Mouse (Mus musculus): ENCODE measurements around the gene Psma5. TPM values are rescaled to one million over a fixed set of nuclear protein-coding genes. Genes with fewer than 3 reads are reported as not detected.

The Psma5 gene
- polyA plus RNA-seq, 1 experiment from 2014 or later = 368 TPM

DNA sequence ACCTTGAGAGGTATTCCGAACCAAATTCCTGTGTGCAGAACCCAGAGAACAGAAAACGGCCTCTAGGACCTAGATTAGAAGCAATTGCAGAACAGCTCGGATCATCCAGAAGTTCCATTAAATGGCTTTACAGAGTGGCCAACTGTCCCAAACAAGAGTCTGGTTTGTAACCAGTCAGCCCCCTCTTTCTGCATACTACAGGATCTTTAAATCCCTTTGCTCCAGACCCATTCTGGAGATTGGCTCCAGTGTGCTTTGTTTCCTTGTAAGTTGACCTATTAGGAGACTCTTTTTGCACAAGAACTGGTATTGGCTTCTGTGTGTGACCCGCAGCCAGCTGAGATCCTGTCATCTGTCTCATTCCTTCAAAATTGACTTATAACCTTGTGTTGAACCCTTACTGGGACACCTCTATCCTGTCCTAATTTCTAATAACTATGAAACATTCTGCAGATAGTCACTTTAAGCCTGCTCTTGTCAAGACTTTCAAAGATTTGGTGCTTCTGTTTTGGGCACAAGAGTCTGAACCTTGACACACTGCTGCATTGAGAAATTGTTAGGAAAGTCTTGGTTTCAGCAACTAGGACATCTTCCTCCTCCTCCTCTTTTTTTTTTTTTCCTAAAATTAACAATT, 28.5 kb downstream of the Psma5 start:
- peaks cover 65% of the 10 kb centered on the region for H3K4me1 ChIP-seq
- WGBS = 52% methylated on average over 4 of the region's 4 CpGs

DNA sequence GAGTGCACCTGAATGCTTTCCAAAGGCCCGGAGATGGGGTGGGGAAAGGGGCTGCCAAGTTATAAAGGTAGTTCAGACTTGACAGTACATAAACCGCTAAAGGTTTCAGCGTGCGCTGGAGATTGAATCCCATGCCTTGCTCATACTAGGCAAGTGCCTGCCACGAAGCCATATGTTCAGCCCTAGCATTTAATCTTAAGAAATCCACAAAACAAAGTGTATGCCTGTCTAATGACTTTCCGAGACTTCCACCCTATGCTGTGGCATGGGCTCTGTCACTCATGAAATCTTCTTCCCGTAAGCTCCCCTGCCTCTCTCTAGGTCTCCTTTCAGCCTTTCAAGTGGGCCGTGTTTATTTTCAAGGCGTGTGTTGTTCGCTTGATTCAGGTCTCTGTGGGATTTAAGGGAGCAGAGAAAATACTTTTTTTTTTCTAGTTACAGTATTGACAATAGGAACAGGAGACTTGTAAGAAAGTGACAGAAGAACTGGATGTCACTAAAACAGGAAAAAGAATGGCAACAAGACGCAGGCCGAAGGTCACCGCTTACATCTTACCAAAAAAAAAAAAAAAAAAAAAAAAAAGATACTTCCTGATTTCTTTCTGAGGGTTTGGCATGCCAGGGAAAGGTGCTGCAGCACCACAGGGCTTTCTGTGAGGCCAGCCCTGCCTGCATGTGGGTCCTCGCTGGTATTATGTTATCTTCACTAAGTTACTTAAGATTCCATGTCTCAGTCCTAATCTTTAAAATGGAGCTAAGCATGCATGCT, 30.1 kb downstream of the Psma5 start:
- Histone ChIP-seq H3K36me3 (replicated peaks) (no peaks in the 10 kb centered on the region), H3K27me3 (replicated peaks; ENCODE audit: low read depth, poor library complexity, severe bottlenecking) (peaks cover 5% of the 10 kb centered on the region; the same call in 1 of the 2 replicates), H3K4me1 (peaks cover 74% of the 10 kb centered on the region), H3K4me3 (peak overlapping the region; percentile 30; the same call in 1 of the 2 replicates), H3K27ac (replicated peaks) (no peak overlapping the region), H3K9me3 (no peaks in the 10 kb centered on the region)
- WGBS = 57% methylated on average over 14 of the region's 14 CpGs
- no peak for DNase-seq (ENCODE audit: low spot score)

More for the DNA sequence above, 28.5 kb downstream of the Psma5 start:
- peak overlapping the region; percentile 90 for H3K4me3 ChIP-seq
- peaks cover 5% of the 10 kb centered on the region; the same call in 1 of the 2 replicates for H3K27me3 ChIP-seq (replicated peaks; ENCODE audit: low read depth, poor library complexity, severe bottlenecking)
- no peak overlapping the region for H3K27ac ChIP-seq (replicated peaks)
- DNase-seq (ENCODE audit: low spot score) = no peak
- H3K9me3 ChIP-seq = no peaks in the 10 kb centered on the region
- peaks cover 6% of the 10 kb centered on the region for H3K36me3 ChIP-seq (replicated peaks)

DNA sequence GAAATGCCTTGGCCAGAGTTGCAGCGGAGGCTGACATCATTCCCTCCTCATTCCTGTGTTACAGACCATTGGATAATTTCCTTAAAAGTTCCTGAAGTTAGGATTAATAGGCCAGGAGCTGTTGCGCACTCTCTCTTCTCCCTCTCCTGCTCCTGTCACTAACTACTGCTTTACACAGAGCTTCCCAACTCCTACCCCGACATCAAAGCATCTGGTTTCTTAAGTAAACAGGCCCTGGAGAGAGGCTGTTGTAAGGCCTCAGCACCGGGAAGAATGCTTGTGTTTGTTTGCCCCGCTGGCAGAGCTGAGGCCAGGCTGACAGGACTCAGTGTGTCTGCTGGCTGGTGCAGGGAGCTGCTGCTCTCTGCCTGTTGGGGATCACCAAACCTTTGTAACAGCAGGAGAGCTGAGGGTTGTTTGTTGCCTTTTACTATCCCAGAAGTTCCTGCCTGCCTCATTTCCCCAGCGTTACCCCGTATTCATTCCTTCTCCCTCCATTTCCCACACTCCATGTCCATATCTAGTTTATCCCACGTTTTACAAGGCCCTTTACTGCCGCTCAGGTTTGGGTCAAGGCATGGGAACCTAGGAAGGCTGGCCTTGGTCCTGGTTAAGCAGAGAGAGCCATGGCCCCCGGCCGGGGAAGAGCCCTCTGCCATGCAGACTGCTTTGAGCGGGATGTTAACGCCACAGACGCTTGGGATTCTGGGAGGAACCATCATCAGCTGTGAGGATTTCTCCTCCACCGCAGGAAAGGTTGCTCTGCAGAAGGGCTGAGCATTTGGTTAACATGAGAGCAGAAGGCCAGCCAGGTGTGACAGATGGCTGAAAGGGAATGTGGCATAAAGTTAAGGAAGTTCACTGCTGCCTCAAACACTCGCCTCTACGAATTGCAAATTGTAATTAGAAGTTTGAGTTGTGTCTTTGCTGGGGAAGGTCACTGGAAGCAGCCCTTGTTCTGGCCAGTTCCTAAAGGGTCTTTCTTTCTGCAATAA, 31.4 kb downstream of the Psma5 start:
- peak; percentile 52 for DNase-seq (ENCODE audit: low spot score)
- Histone ChIP-seq H3K9me3 (no peaks in the 10 kb centered on the region), H3K4me1 (peaks cover 67% of the 10 kb centered on the region), H3K36me3 (replicated peaks) (no peaks in the 10 kb centered on the region), H3K27ac (replicated peaks) (peak overlapping the region; percentile 63), H3K4me3 (peak overlapping the region; percentile 30), H3K27me3 (replicated peaks; ENCODE audit: low read depth, poor library complexity, severe bottlenecking) (peaks cover 5% of the 10 kb centered on the region; the same call in 1 of the 2 replicates)
- 14% methylated on average over 17 of the region's 17 CpGs for WGBS

DNA sequence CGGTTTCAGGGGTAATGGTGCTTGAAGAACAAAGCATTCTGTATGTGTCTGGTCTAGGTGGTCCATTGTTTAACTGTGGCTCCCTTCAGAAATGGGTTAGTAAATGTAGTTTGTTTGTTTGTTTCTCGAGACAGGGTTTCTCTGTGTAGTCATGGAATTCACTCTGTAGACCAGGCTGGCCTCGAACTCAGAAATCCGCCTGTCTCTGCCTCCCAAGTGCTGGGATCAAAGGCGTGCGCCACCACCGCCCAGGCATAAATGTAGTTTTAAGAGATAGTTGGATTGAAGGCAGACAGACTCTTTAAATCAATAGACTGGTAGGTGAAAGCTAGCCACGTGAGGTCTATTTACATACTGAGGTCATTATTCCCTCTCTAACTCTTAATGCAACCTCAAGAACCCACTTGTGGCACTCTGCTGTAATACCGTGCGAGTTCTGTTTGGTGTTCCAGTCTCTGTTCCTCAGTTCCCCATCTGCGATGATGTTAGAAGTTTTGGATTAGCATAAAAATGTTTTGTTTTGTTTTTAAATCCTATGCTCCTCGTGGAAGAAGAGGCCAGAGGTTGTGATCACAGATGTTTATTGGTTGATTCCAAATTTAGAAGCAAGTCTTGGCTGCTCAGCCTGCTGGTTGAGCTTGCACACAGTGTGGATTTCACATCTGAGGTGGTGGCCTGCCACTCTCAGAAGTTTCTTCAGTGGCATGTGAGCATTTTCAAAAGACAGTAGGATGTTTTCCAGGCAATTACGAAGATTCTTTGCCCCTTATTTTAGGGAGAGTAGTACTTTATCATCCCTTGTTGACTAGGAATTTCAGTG, 32.8 kb downstream of the Psma5 start:
- Histone ChIP-seq H3K36me3 (replicated peaks) (no peaks in the 10 kb centered on the region), H3K27ac (replicated peaks) (no peak overlapping the region), H3K9me3 (no peaks in the 10 kb centered on the region), H3K4me1 (peaks cover 60% of the 10 kb centered on the region), H3K4me3 (no peak overlapping the region), H3K27me3 (replicated peaks; ENCODE audit: low read depth, poor library complexity, severe bottlenecking) (peaks cover 5% of the 10 kb centered on the region; the same call in 1 of the 2 replicates)
- no peak for DNase-seq (ENCODE audit: low spot score)
- WGBS = 79% methylated on average over 13 of the region's 13 CpGs

DNA sequence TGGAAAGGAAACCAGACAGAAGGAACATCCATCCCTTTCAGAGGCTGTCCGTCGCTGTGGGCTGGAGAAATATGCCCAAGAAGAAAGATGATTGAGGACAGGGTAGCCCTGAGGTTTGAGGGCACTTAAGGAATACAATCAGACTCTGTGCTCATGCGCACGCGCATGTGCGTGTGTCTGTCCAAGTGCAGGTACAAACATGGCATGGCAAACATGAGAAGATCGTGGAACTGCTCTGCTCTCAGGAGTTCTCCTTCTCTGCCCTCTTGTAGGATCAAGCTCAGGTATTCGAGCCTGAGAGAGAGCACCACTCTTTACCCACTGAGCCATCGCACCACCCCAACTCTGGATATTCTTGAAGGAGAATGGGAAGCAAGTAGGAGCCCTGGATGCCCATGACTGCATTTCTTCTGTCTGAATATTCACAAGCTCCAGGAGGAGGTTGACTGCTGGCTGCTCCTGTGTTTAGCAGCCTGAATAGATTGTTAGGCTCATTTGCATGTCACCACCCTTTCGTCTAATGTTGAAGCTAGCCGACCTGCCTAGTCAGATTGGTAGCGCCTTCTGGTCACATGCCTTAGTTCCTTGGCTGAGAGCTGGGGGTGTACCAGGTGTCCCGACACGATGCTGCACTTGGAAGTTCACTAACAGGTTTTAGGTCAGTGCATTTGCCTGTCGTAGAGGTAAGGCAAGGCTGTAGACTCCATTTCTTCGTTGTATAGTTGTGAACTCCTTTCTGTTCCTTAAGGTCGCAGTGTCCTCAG, 34.5 kb downstream of the Psma5 start:
- Histone ChIP-seq H3K4me3 (no peak overlapping the region), H3K36me3 (replicated peaks) (no peaks in the 10 kb centered on the region), H3K27me3 (replicated peaks; ENCODE audit: low read depth, poor library complexity, severe bottlenecking) (peaks cover 5% of the 10 kb centered on the region; the same call in 1 of the 2 replicates), H3K9me3 (no peaks in the 10 kb centered on the region), H3K27ac (replicated peaks) (no peak overlapping the region), H3K4me1 (peaks cover 61% of the 10 kb centered on the region)
- no peak for DNase-seq (ENCODE audit: low spot score)
- 70% methylated on average over 17 of the region's 17 CpGs for WGBS

DNA sequence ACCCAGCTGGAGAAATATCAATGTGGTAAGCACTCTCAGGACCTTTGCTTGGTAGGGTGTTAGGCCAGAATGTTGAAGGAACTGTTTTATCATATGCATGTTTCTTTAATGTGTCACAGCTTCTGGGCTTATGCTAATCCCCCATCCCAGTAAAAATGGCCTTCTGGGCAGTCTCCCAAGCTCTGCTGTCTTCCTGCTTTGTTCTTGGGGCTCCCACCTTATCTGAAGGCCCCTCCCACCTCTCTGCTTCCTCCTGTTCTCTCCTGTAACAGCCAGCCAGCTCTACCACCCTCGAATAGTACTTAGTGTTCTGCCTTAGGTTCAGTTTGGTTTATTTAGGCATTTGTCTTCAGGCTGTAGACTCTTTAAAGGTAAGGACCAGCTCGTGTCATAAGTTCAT, 37.7 kb downstream of the Psma5 start:
- WGBS = 56% methylated on average over 2 of the region's 2 CpGs

DNA sequence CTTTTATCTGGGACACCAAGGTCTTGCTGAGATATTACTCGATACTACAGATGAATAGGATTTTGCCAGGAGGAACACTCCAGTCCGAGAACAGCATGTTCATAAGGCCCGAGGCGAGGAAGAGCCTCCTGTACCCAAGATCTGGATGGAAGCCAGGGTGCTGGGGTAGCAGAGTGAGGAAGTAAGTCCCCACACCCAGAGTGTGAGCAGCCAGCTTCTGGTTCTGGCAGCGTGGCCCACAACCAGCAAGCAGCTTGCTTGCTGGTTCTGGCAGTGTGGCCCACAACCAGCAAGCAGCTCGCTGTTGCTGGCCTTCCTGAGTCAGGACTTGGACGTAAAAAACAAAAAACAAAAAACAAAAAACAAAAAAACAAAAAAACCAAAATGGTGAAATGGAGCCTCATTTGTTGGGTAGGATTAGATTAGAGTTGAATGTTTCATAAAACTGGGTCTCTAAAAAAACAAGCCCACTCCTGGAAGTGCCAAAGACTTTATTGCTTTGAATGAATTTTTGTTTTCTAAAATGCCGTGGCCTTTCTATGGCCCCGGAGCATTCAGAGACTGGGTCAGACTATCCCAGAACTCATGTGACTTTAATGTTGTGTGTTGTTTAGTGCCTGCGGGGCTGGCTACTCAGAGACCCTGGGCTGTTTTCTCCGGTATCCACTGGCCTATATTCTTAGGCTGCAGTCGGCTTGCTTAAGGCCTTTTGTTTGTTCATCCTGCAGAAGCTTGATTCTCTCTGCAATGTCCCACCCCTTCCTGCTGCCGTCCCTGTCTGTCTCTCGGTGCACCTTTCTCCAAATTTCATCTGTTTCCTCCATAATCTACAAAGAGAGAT, 38.9 kb downstream of the Psma5 start:
- H3K4me3 ChIP-seq = peak overlapping the region; percentile 45
- H3K4me1 ChIP-seq = peaks cover 54% of the 10 kb centered on the region
- no peaks in the 10 kb centered on the region for H3K9me3 ChIP-seq
- no peaks in the 10 kb centered on the region for H3K36me3 ChIP-seq (replicated peaks)
- WGBS = 43% methylated on average over 14 of the region's 14 CpGs
- peak overlapping the region; percentile 79 for H3K27ac ChIP-seq (replicated peaks)
- H3K27me3 ChIP-seq (replicated peaks; ENCODE audit: low read depth, poor library complexity, severe bottlenecking) = no peaks in the 10 kb centered on the region
- no peak for DNase-seq (ENCODE audit: low spot score)

More for the DNA sequence above, 37.7 kb downstream of the Psma5 start:
- Histone ChIP-seq H3K4me1 (peaks cover 54% of the 10 kb centered on the region), H3K27me3 (replicated peaks; ENCODE audit: low read depth, poor library complexity, severe bottlenecking) (no peaks in the 10 kb centered on the region), H3K4me3 (no peak overlapping the region), H3K9me3 (no peaks in the 10 kb centered on the region), H3K36me3 (replicated peaks) (no peaks in the 10 kb centered on the region), H3K27ac (replicated peaks) (no peak overlapping the region)
- no peak for DNase-seq (ENCODE audit: low spot score)

DNA sequence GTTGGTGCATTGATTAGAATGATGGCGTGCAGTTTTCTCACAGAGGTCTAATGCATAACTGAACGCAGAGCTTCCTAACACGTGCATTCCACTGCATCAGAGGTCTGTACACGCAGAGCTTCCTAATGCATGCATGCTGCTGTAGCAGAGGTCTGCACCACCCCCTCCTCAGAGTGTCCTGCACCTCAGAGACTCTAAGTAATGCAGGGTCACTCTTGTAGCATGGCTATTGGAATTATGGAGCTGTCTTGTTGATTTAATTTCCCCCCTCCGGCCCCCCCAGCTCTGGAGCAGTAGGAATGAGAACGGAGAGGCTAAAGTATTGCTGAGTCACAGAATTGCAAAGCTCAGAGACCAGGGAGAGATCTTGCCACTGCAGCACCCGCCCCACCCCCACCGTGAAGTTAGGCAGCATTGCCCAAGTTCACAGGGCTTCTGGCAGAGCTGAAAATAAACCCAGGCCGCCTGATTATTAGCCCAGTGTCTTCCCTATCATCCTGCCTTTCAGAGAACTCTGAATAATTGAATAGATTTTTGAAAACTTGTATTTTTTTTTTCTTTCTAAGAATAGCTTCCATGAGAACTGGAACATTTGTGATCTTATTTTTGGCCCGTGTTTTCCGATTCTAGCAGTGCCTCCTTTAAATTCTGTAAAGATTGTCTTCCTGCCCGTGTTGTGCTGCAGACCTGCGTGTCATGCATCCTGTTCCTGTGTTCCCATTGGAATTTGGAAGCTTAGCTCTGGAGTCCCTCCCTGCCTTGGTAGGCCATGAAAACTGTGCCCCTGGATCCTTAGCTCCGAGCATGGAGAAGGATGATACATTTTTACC, 39.7 kb downstream of the Psma5 start:
- 16% methylated on average over 14 of the region's 14 CpGs for WGBS
- H3K27me3 ChIP-seq (replicated peaks; ENCODE audit: low read depth, poor library complexity, severe bottlenecking) = no peaks in the 10 kb centered on the region
- peak overlapping the region; percentile 79 for H3K27ac ChIP-seq (replicated peaks)
- H3K4me1 ChIP-seq = peaks cover 47% of the 10 kb centered on the region
- H3K9me3 ChIP-seq = no peaks in the 10 kb centered on the region
- peak overlapping the region; percentile 45 for H3K4me3 ChIP-seq
- DNase-seq (ENCODE audit: low spot score) = peak; percentile 69
- H3K36me3 ChIP-seq (replicated peaks) = no peaks in the 10 kb centered on the region

DNA sequence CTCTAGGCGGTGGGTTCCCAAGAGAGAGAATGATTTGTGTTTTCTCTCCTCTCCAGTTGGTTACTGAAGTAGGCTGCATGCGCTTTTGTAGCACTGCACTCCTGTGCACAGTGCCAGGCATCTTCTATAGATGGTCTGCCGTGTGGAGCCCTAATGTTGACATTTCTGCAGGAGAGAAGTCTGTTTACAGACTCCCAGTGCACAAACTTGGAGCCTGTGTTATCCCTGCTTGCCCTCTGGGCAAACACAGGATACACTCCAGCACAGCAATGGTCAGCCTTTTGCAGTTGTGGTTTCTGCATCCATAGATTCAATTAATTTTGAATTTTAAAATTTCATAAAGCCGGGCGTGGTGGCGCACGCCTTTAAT, 40.3 kb downstream of the Psma5 start:
- Histone ChIP-seq H3K4me1 (peaks cover 45% of the 10 kb centered on the region), H3K27me3 (replicated peaks; ENCODE audit: low read depth, poor library complexity, severe bottlenecking) (no peaks in the 10 kb centered on the region), H3K4me3 (no peak overlapping the region), H3K36me3 (replicated peaks) (no peaks in the 10 kb centered on the region), H3K9me3 (no peaks in the 10 kb centered on the region), H3K27ac (replicated peaks) (peak overlapping the region; percentile 79)
- WGBS = 73% methylated on average over 7 of the region's 7 CpGs
- DNase-seq (ENCODE audit: low spot score) = no peak

All from embryonic facial prominence, embryonic 10.5 days (tissue).